Mouse (Mus musculus) CD4-positive helper T cell, adult 2 months (primary cell): Measurements from ENCODE around the gene Pf4.

Source experiments
- DNase-seq: peaks from one replicate; pipeline ENCODE4 v3.0.0-alpha.2; 2012; ENCODE audit warnings: low read depth, missing footprints, low spot score

Pf4 gene

GRCm38 (mm10) chr5:90771880-90772653 lies at the start of gene Pf4:
Gene Pf4 (plus strand): TSS chr5:90772435.
- DNase-seq = no peak

GRCm38 (mm10) chr5:90722656-90723055 lies 49.6 kb upstream of the Pf4 start:
- no peak for DNase-seq

- no peak for DNase-seq
Observed at GRCm38 (mm10) chr5:90728254-90728653, 44.0 kb upstream of the Pf4 start.

GRCm38 (mm10) chr5:90731480-90731879 lies 40.8 kb upstream of the Pf4 start:
- no peak for DNase-seq

- peak; percentile 47 for DNase-seq
Observed at GRCm38 (mm10) chr5:90742029-90742428, 30.2 kb upstream of the Pf4 start.

- DNase-seq = no peak
Observed at GRCm38 (mm10) chr5:90753934-90754333, 18.3 kb upstream of the Pf4 start.

- DNase-seq = no peak
Observed at GRCm38 (mm10) chr5:90758020-90758605, 14.1 kb upstream of the Pf4 start.

GRCm38 (mm10) chr5:90759077-90760065 lies 12.9 kb upstream of the Pf4 start, which contains the start of gene Cxcl5:
Gene Cxcl5 (plus strand): TSS chr5:90759360.
- no peak for DNase-seq

- DNase-seq = no peak
Observed at GRCm38 (mm10) chr5:90760303-90760702, 11.9 kb upstream of the Pf4 start.

- DNase-seq = no peak
Observed at GRCm38 (mm10) chr5:90760844-90761243, 11.4 kb upstream of the Pf4 start.

- DNase-seq = no peak
Observed at GRCm38 (mm10) chr5:90761834-90762233, 10.4 kb upstream of the Pf4 start.

- DNase-seq = no peak
Observed at GRCm38 (mm10) chr5:90763912-90764665, 8.1 kb upstream of the Pf4 start.

GRCm38 (mm10) chr5:90765821-90766606 lies 6.2 kb upstream of the Pf4 start:
- DNase-seq = no peak

- DNase-seq = no peak
Observed at GRCm38 (mm10) chr5:90768218-90768617, 4.0 kb upstream of the Pf4 start, which contains the start of gene Ppbp. Gene Ppbp (plus strand): TSS chr5:90768518.

- DNase-seq = no peak
Observed at GRCm38 (mm10) chr5:90771369-90771768, 866 bp upstream of the Pf4 start.

GRCm38 (mm10) chr5:90775562-90775961 lies 3.3 kb downstream of the Pf4 start:
- no peak for DNase-seq

GRCm38 (mm10) chr5:90777621-90778020 lies 5.4 kb downstream of the Pf4 start:
- no peak for DNase-seq

- DNase-seq = no peak
Observed at GRCm38 (mm10) chr5:90778856-90779255, 6.6 kb downstream of the Pf4 start.

- no peak for DNase-seq
Observed at GRCm38 (mm10) chr5:90783697-90784096, 11.5 kb downstream of the Pf4 start.
